Mouse (Mus musculus) embryonic facial prominence, embryonic 12.5 days (tissue): Measurements from ENCODE around the gene Rpl18a. TPM values are rescaled to one million over a fixed set of nuclear protein-coding genes. Genes with fewer than 3 reads are reported as not detected.

Experiments used
- ATAC-seq: fragments of 200-750 bp; cut with Nextera tagmentation; 2 replicates; pipeline ENCODE4 v1.8.0; 2017; ENCODE audit not compliant: insufficient number of reproducible peaks, insufficient read depth, low FRiP score, low TSS enrichment
- H3K27ac ChIP-seq: fragments of 300-500 bp; sonication (generic); 2 replicates; pipeline ENCODE4 v1.5.1; 2016; ENCODE audit warnings: mild to moderate bottlenecking
- H3K27me3 ChIP-seq: fragments of 300-500 bp; sonication (generic); 2 replicates; pipeline ENCODE4 v1.6.1; 2016; ENCODE audit warnings: mild to moderate bottlenecking, moderate library complexity
- H3K36me3 ChIP-seq: fragments of 300-500 bp; sonication (generic); 2 replicates; pipeline ENCODE4 v1.6.1; 2016; ENCODE audit warnings: mild to moderate bottlenecking
- H3K4me1 ChIP-seq: fragments of 300-500 bp; sonication (generic); 2 replicates; pipeline ENCODE4 v1.6.1; 2016
- H3K4me2 ChIP-seq: fragments of 300-500 bp; sonication (generic); replicated peaks from 2 replicates; pipeline ENCODE4 v1.6.1; 2016; ENCODE audit warnings: mild to moderate bottlenecking, moderate library complexity
- H3K4me3 ChIP-seq: fragments of 300-500 bp; sonication (generic); 2 replicates; pipeline ENCODE4 v1.5.1; 2016; ENCODE audit warnings: mild to moderate bottlenecking
- H3K9ac ChIP-seq: fragments of 300-500 bp; sonication (generic); 2 replicates; pipeline ENCODE4 v1.6.1; 2016; ENCODE audit warnings: mild to moderate bottlenecking, moderate library complexity
- H3K9me3 ChIP-seq: fragments of 300-500 bp; sonication (generic); 2 replicates; pipeline ENCODE4 v1.6.1; 2016; ENCODE audit warnings: mild to moderate bottlenecking, moderate library complexity
- WGBS: fragments of 180-500 bp; shearing (Covaris S2); methylation state at CpG from one replicate; pipeline ENCODE4 v1.1.7; 2016; 5-methylcytosine and 5-hydroxymethylcytosine counted together
- polyA plus RNA-seq: library from polyadenylated mRNA; unstranded; fragments of >200 nt; fragmentation: Nextera tagmentation; extraction: Ambion mirVana; gene quantifications from 2 replicates; pipeline ENCODE4 v1.2.1, GENCODE M21; 2016

Gene Rpl18a
- 3,568 and 3,610 TPM in 2 replicates for polyA plus RNA-seq

DNA sequence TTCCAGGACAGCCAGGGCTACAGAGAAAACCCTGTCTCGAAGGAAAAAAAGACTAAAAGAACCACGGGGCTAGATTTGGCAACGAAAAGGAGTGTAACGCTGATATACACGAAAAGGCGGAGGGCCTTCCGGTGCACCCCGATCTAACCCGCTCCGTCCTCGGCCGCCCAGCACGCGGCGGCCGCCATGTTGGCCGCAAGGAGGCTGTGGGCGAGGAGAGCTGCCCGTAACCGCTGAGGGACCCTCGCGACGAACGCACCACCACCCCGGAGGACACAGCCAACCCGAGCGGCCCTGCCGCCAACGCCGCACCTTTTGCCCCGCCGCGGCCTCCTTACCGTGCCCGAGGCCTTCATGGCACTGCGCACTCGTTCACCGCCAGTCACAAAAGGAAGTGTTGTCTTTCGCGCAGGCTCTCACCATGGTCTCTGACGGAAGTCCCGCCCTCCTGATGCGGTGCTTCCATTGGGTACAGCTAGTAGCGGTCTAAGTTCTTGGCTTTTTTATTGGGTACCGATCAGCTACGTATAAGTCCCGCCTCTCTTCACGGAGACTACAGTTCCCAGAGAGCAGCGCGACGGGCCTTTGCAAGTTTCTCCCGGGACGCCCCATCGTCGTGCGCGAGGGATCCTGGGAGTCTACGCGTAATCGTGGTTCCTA, at the start of gene Rpl18a:
TSS of gene Rpl18a (minus strand) at position 392 of the 660 bp plus-strand sequence.
- peaks cover 36% of the 10 kb centered on the region for H3K4me1 ChIP-seq
- H3K9ac ChIP-seq = peak within 1 kb of the TSS; percentile 93
- peaks cover 30% of the 10 kb centered on the region for H3K27me3 ChIP-seq
- under 1% methylated on average over 60 of the region's 60 CpGs for WGBS
- H3K36me3 ChIP-seq = peaks cover 26% of the 10 kb centered on the region
- H3K27ac ChIP-seq = peak within 1 kb of the TSS; percentile 89
- ATAC-seq = peak; percentile 98
- peak within 1 kb of the TSS; percentile 89 for H3K4me3 ChIP-seq
- peak within 1 kb of the TSS; percentile 85 for H3K4me2 ChIP-seq
- H3K9me3 ChIP-seq = no peaks in the 10 kb centered on the region

DNA sequence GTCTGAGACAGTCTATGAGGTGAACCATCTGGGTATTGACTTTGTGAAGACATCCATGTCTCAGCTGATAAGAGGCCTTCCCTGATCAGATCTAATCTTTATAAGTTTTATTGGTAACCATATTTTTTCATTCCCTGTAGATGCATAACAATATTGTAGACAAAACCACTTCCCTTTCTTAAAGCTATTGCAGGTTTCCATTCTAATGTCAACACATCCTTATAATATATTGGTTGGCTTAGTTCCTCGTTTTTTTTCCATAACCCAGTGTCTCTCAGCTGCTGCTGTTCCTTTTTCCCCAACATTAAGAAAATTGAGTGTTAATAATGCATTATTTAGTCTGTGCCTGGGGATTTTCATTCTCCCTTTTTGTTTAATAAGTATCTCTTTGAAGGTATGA, 46.0 kb upstream of the Rpl18a start:
- H3K27me3 ChIP-seq = no peaks in the 10 kb centered on the region
- H3K9me3 ChIP-seq = no peaks in the 10 kb centered on the region
- H3K4me3 ChIP-seq = no peak overlapping the region
- H3K36me3 ChIP-seq = no peaks in the 10 kb centered on the region
- H3K4me2 ChIP-seq = no peak overlapping the region
- no peak overlapping the region for H3K9ac ChIP-seq
- H3K27ac ChIP-seq = no peak overlapping the region
- no peak for ATAC-seq
- WGBS = 43% methylated on average over 1 of the region's 1 CpGs
- H3K4me1 ChIP-seq = no peaks in the 10 kb centered on the region

DNA sequence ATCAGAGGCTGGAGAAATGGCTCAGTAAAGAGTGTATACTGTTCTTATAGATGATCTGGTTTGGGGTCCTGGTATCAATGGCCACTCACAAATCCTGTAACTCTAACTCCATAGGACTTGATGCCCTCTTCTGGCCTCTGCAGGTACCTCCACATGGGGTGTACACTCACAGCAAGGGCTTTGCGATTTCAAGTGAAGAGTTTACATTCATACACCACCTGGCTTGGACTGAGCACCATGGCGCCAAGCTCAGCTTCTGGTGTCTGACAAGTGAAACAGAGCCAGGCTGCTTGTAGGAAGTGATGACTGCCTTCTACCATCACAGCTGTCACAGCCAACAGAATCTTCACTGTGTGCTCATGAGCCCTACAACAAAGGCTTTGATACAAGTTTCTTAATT, 44.3 kb upstream of the Rpl18a start:
- H3K9me3 ChIP-seq = no peaks in the 10 kb centered on the region
- no peak overlapping the region for H3K4me2 ChIP-seq
- no peak overlapping the region for H3K9ac ChIP-seq
- no peak overlapping the region for H3K4me3 ChIP-seq
- 74% methylated on average over 2 of the region's 2 CpGs for WGBS
- H3K27me3 ChIP-seq = no peaks in the 10 kb centered on the region
- H3K36me3 ChIP-seq = no peaks in the 10 kb centered on the region
- no peak for ATAC-seq
- no peak overlapping the region for H3K27ac ChIP-seq
- no peaks in the 10 kb centered on the region for H3K4me1 ChIP-seq

DNA sequence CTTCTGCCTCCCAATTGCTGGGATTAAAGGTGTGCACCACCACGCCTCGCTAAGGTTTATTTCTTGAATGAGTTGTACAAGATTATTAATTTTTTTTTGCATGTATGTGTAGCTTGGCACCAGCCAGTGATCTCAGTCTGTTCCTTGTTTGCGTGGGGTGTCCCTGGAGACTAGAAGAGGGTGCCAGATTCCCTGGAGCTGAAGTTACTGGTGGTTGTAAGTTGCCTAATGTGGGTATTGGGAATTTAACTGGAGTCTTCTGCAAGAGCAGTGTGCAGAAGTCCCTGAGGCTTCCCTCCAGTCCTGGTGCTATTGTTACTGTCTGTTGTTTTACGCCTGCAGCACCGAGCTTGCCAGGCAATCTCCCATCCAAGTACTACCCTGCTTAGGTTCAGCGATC, 40.0 kb upstream of the Rpl18a start:
- no peak for ATAC-seq
- Histone ChIP-seq H3K4me3 (no peak overlapping the region), H3K27ac (no peak overlapping the region), H3K4me2 (no peak overlapping the region), H3K4me1 (no peaks in the 10 kb centered on the region), H3K27me3 (no peaks in the 10 kb centered on the region), H3K9ac (no peak overlapping the region), H3K9me3 (no peaks in the 10 kb centered on the region), H3K36me3 (no peaks in the 10 kb centered on the region)
- WGBS = 82% methylated on average over 6 of the region's 6 CpGs

DNA sequence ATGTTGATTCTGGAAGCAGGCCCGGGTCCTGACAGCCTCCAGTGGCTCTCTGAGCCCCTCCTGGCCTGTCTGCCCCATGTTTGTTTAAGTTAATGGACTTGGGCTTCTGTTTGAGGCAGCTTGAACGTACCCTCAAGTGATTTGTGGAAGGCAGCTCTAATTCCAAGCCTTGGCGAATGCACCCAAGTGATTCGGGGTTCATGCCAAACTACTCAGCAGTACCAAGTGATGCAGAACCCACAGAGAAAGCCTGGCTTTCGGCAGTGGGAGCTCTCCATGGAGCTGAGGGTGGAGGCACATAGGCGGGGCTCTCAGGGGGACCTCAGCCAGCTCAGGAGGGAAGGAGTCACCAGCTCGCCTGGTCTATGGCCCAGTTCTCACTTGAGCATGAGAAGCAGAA, 37.6 kb upstream of the Rpl18a start:
- no peak overlapping the region for H3K4me3 ChIP-seq
- H3K9ac ChIP-seq = no peak overlapping the region
- H3K4me2 ChIP-seq = no peak overlapping the region
- WGBS = 64% methylated on average over 7 of the region's 7 CpGs
- H3K27me3 ChIP-seq = no peaks in the 10 kb centered on the region
- peaks cover 5% of the 10 kb centered on the region; the same call in 1 of the 2 replicates for H3K36me3 ChIP-seq
- no peaks in the 10 kb centered on the region for H3K4me1 ChIP-seq
- no peak overlapping the region for H3K27ac ChIP-seq
- no peaks in the 10 kb centered on the region for H3K9me3 ChIP-seq
- ATAC-seq = no peak

DNA sequence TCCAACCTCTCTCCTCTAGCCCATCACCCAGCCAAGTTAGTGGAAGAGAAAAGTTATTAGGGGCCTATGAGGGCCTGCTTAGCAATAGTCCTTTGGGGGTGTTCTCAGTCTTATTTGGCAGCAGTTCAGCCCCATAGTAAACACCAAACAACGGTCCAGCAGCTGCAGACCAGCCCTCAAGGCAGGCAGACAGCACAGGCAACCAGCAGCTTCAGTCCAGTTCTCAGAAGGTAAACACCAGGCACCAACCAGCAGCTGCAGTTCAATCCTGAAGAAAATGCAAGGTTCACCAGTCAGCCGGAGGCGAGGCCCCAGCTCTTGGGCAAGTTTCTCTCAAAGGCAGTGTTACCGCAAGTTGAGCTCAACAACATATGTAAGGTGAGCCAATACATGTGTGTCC, 35.8 kb upstream of the Rpl18a start:
- Histone ChIP-seq H3K4me1 (no peaks in the 10 kb centered on the region), H3K9me3 (no peaks in the 10 kb centered on the region), H3K4me3 (no peak overlapping the region), H3K9ac (no peak overlapping the region), H3K27ac (no peak overlapping the region), H3K36me3 (peaks cover 5% of the 10 kb centered on the region; the same call in 1 of the 2 replicates), H3K4me2 (no peak overlapping the region), H3K27me3 (no peaks in the 10 kb centered on the region)
- 89% methylated on average over 4 of the region's 4 CpGs for WGBS
- ATAC-seq = no peak

DNA sequence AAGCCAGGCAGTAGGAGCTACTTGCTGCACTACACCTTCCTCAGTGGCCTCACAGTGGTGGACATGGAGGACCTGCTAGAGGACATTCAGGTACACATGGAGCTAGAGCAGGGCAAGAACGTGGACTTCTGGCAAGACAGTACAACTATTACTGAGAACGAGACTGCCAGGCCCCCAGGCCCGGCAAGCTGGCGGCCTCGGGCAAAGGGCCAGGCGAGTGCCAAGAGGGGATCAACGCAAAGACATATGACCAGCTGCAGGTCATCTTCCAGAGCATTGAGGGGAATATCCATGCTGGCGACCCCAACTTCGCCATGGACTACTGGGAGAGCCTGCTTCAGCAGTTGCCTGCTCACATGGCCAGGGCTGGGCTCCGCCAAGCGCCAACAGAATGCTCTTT, 34.5 kb upstream of the Rpl18a start:
- Histone ChIP-seq H3K9me3 (no peaks in the 10 kb centered on the region), H3K4me3 (no peak overlapping the region), H3K4me2 (no peak overlapping the region), H3K4me1 (no peaks in the 10 kb centered on the region), H3K27me3 (no peaks in the 10 kb centered on the region), H3K27ac (no peak overlapping the region), H3K9ac (no peak overlapping the region), H3K36me3 (peaks cover 5% of the 10 kb centered on the region; the same call in 1 of the 2 replicates)
- no peak for ATAC-seq
- 87% methylated on average over 11 of the region's 11 CpGs for WGBS

DNA sequence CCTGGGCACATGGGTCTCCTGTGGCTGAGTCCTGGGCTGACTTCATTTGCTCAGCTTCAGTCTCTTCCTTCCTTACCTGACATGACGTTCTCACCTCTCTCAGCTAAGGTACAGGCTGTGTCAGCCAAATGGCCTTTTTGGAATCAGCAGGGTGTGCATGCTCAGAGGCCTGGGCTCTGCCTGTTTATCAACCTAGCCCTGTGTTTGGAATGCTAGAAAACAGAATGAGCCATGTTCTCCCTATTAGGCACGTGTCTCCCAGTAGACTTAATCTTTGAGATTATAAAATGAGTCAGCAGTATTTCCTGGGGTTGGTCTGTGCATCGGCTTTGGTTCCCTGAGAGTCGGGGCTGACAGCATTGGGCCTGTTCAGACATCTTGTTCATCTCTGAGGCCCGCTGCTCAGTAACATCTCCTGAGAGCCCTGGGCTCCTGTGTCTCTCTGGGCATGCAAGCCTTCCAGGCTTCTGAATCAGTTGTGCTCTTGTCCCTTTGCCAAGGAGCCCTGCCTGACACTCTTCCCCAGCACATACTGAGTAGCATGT, 31.6 kb upstream of the Rpl18a start:
- H3K27me3 ChIP-seq = no peaks in the 10 kb centered on the region
- no peak overlapping the region for H3K27ac ChIP-seq
- no peak overlapping the region for H3K9ac ChIP-seq
- WGBS = 87% methylated on average over 5 of the region's 5 CpGs
- H3K4me1 ChIP-seq = no peaks in the 10 kb centered on the region
- H3K4me2 ChIP-seq = no peak overlapping the region
- ATAC-seq = no peak
- H3K36me3 ChIP-seq = peaks cover 5% of the 10 kb centered on the region; the same call in 1 of the 2 replicates
- H3K9me3 ChIP-seq = no peaks in the 10 kb centered on the region
- no peak overlapping the region for H3K4me3 ChIP-seq

DNA sequence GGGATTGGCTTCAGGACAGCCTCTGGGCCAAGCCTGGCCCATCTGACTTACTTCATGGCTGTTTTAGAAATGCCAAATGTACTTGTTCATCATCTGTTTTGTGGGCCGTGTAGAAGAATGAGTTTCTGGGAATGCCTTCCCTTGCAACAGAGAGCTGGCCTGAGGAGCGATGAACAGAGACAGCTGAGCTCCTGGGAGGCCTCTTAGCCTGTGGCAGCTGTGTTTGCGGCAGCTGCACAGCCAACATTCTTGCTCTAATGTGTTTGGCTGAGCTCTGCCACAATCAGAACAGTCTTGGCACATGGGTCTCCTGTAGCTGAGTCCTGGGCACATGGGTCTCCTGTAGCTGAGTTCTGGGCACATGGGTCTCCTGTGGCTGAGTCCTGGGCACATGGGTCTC, 30.9 kb upstream of the Rpl18a start:
- WGBS = 85% methylated on average over 3 of the region's 3 CpGs
- Histone ChIP-seq H3K4me1 (no peaks in the 10 kb centered on the region), H3K27me3 (no peaks in the 10 kb centered on the region), H3K4me3 (no peak overlapping the region), H3K4me2 (no peak overlapping the region), H3K9me3 (no peaks in the 10 kb centered on the region), H3K27ac (no peak overlapping the region), H3K36me3 (peaks cover 5% of the 10 kb centered on the region; the same call in 1 of the 2 replicates), H3K9ac (no peak overlapping the region)
- no peak for ATAC-seq

DNA sequence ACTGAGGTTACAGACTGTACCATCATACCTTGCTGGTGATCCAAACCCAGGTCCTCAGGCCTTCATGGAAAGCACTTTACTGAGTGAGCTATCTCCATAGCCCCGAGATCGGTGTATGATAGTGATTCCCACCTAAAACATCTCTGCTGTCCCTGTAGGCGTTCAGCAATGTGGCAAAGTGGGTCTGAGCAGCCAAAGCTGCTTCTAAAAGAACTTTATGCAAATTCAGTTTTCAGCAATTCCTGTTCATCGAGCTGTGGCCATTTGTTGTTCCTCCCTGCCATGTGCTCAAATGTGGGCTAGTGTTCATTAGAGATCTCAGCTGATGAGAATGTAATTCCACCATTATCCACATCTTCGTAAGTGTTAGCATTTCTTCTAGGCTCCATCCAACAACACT, 29.2 kb upstream of the Rpl18a start:
- no peak overlapping the region for H3K27ac ChIP-seq
- no peak overlapping the region for H3K4me2 ChIP-seq
- no peak overlapping the region for H3K4me3 ChIP-seq
- H3K4me1 ChIP-seq = no peaks in the 10 kb centered on the region
- no peak overlapping the region for H3K9ac ChIP-seq
- no peak for ATAC-seq
- H3K36me3 ChIP-seq = peaks cover 5% of the 10 kb centered on the region; the same call in 1 of the 2 replicates
- no peaks in the 10 kb centered on the region for H3K9me3 ChIP-seq
- WGBS = 84% methylated on average over 5 of the region's 5 CpGs
- no peaks in the 10 kb centered on the region for H3K27me3 ChIP-seq

DNA sequence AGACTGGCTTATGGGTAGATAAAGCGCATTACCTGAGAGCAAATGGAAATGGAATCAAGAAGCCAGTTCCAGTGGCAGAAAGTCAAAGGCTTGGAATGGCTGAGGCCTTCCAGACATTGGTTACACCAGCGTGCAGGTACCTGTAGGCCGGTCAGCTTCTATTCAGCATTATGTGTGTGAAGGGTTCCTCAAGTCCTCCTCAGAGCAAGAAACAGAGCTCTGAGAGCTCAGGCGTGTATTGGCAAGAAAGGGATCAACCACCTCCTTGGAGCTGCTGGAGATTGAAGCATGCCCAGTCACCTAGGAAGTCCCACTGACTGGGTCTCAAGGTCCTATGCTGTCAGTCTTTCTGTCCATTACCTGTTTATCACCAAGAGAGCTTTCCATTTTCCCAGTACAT, 28.5 kb upstream of the Rpl18a start:
- Histone ChIP-seq H3K27me3 (no peaks in the 10 kb centered on the region), H3K4me2 (no peak overlapping the region), H3K4me1 (no peaks in the 10 kb centered on the region), H3K4me3 (no peak overlapping the region), H3K36me3 (peaks cover 5% of the 10 kb centered on the region; the same call in 1 of the 2 replicates), H3K9ac (no peak overlapping the region), H3K27ac (no peak overlapping the region), H3K9me3 (no peaks in the 10 kb centered on the region)
- 93% methylated on average over 4 of the region's 4 CpGs for WGBS
- ATAC-seq = no peak

DNA sequence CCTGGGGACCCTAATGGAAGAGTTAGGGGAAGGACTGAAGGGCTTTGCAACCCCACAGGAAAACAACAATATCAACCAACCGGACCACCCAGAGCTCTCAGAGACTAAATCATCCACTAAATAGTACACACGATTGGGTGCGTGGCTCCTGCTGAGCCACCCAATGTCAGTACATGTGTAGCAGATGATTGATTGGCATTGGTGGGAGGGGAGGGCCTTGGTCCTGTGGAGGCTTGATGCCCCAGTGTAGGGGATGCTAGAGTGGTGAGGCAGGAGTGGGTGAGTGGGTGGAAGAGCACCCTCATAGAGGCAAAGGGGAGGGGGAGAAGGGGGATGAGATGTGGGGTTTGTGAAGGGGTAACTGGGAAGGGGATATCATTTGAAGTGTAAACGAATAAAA, 26.9 kb upstream of the Rpl18a start:
- WGBS = 91% methylated on average over 4 of the region's 4 CpGs

More for the DNA sequence above, 26.9 kb upstream of the Rpl18a start:
- Histone ChIP-seq H3K9ac (no peak overlapping the region), H3K27ac (no peak overlapping the region), H3K4me1 (no peaks in the 10 kb centered on the region), H3K36me3 (peaks cover 11% of the 10 kb centered on the region), H3K9me3 (no peaks in the 10 kb centered on the region), H3K4me2 (no peak overlapping the region), H3K27me3 (no peaks in the 10 kb centered on the region), H3K4me3 (no peak overlapping the region)
- no peak for ATAC-seq
